Mouse (Mus musculus) NIH3T3 (cell line): ENCODE results near the gene Olfr403.
A peak's percentile ranks its signal among the peaks of the same experiment; 100 is the strongest.
"Not testable (repeated sequence)": the region's sequence is repeated elsewhere in the genome, so short reads cannot be mapped to it uniquely, and the experiment has no call there.

ENCODE experiments used
- DNase-seq: peaks from one replicate; pipeline ENCODE4 v3.0.0-alpha.2; 2012; ENCODE audit warnings: low read depth

Gene Olfr403

DNA sequence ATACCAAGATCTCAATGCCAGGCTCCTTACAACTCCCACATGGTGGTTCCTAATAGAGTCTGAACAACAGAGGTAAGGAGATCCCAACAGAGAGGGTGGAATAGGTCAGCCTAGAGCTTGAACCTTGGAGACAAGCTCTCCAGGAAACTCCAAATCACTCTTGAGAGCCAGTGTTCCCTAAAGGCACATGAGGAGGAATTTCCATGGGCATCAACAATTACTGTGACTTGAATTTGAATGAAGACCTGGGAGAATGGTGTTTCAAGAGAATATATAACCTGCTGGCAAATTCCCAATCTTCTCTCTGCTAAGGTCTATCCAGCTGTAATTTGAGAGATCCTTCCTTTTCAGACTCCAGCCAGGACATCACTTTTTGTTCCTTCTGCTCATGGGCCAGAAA, at the start of gene Olfr403:
TSS of gene Olfr403 (plus strand) at position 301 of the 400 bp plus-strand sequence.
- no peak for DNase-seq

DNA sequence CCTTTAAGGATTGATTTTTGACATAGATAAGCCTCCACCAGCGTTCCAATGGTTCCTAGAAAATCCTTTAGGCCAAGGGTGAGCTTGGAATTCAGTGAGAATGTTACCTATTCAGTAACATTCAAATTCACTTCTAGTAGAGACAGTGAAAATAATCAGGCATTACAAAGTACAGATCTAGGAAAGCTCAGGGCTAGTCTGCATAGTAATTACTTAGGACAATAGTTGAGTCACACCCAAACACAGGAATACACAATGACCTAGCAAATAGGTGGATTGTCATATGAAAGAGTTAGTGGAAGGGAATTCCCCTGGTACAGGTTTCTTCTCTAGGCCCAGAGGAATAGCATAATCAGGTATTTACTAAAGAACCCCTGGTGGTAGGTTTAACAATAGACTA, 46.0 kb upstream of the Olfr403 start:
- DNase-seq = not testable (repeated sequence)

DNA sequence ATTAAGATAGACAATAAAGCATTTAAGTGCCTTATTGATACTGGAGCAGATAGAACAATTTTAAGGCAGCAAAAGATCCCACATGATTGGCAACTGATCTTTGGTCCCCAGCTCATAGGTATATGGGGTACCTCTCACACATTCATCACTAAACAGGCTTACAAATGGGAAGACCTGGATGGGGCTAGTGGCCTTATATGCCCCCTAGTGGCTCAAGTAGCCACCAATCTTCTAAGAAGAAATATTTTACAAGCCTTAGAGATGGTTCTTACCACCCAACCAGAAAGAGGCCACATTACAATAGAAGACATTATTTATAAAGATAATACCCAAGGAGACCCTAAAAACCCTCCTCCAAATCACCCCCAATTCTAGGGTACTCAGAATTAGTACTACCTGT, 40.2 kb upstream of the Olfr403 start:
- no peak for DNase-seq

DNA sequence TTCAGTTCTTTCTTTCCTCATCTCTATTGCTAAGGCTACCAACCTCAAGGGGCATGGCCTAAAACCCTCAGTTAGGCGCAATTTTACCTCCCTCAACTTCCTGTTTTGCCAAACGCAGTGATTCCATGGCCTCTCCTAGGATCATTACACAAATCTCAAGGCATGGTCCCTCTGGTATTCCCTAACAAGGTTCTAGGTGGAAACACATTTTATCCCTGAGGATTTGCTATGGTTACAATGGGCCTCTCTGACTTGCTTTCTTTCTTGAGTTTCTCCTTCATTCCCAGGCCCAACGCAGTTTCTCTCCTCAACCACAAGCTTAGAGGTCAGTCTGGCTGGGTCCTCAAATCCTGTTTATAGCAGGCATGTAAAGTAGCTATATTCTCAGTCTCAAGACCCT, 32.8 kb upstream of the Olfr403 start, which contains the start of gene Olfr402:
TSS of gene Olfr402 (plus strand) at position 301 of the 400 bp plus-strand sequence.
- DNase-seq = no peak

DNA sequence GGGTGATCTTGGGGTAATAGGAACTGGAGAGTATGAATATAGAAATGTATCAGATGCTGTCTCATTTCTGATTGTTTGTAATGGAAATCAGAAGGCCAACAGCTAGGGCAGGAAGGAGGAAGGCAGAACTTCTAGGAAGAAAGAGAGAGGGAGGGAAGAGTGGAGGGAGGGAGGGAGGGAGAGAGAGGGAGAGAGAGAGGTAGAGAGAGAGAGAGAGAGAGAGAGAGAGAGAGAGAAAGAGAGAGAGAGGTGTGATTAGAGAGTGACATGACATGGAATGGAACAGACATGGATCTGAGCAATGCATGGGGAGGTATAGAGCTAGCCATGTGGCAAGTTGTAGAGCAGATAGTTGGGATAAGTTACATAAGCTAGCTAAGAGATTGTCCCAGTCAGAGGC, 17.3 kb upstream of the Olfr403 start:
- no peak for DNase-seq

DNA sequence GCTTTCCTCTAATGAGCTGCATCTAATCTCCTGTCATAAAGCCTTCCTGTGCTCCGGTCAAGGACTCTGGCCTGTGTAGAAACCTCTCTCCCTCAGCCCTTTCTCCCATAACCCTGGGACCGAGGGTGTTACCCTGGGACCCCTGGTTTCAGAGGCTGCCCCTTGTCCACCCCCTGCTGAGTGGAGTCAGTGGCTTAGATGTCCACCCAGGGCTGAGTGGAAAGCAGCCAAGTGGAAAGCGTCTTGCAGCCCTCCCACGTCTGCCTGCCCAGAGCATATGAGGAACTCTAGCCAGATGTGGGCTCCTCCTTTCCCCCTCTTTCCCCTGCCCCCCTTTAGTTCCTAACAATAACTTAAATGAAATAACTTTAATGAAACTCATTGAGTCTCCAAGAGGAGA, 2.9 kb upstream of the Olfr403 start:
- peak; percentile 27 for DNase-seq

DNA sequence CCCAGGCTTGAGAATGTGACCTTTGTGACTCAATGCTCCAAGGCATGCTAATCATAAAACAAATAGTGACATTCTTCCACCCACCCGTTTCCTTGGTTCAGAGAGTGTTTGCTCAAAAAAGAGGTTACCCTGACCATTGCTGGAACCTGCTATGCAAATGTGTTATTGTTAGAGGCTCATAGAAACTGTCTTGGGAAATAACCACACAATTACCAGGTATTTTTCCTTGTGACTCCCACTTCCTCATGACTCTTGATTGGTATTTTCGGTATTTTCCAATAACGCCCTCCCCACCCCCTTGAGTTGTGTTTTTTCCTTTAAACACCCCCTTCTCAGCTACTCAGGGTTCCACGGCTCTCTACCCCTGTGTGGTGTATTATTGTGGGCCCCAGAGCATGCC, 2.3 kb upstream of the Olfr403 start:
- DNase-seq = no peak

DNA sequence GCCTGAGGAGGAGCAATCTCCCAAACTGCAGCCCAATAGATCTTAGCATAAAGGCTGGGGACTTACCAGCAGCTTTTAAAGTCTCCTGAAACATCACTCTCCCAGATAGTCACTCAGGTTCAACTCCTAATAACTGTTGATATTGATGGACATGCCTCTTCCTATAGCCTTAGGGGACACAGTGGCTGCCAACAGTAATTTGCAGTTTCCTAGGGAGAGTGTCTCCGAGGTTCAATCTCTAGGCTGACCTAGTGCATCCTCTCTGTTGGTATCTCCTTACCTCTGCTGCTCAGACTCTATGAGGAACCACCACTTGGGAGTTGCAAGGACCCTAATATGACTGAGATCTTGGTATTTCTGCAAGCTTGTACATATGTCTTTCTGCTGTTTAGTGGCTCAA, 25.2 kb downstream of the Olfr403 start, which contains the start of gene Olfr43:
TSS of gene Olfr43 (minus strand) at position 101 of the 400 bp plus-strand sequence.
- no peak for DNase-seq

DNA sequence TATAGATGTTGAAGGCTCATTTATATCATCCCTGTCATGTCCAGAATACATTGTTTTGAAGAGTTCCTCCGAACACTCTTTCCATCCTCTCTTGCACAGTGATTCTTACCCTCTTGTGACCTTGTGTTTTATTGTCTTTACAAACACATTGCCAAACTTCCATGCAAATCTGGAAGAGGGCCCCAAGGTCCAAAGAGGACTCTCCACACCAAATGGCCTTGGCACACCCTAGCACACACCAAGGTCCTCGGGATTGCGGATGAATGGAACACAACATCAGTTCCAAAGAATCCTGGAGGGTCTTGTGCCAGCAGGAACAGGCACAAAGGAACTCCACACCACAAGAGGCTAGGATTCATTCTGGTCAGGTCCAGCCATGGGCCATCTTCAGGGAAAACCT, 55.2 kb downstream of the Olfr403 start:
- no peak for DNase-seq
